Mouse (Mus musculus) G1E (cell line): ENCODE data around the gene Btbd9. TPM values are rescaled to one million over a fixed set of nuclear protein-coding genes. Genes with fewer than 3 reads are reported as not detected.

Experiments used
- ATAC-seq: 2 replicates; pipeline ENCODE4 v1.8.0; 2016; ENCODE audit warnings: mild to moderate bottlenecking; ENCODE audit not compliant: insufficient number of reproducible peaks, poor library complexity, low FRiP score, severe bottlenecking; ENCODE audit errors: extremely low read depth
- DNase-seq: peaks from one replicate; pipeline ENCODE4 v3.0.0; 2012; ENCODE audit warnings: low spot score
- H3K27me3 ChIP-seq: 2 replicates; pipeline ENCODE4 v1.6.1; 2012; ENCODE audit warnings: mild to moderate bottlenecking, low read length, inconsistent platforms; ENCODE audit not compliant: insufficient read depth
- H3K36me3 ChIP-seq: replicated peaks from 2 replicates; pipeline ENCODE3; 2012; ENCODE audit warnings: mild to moderate bottlenecking, inconsistent platforms
- H3K4me1 ChIP-seq: 2 replicates; pipeline ENCODE4 v1.6.1; 2012; ENCODE audit warnings: low read depth, low read length, inconsistent platforms, mixed read lengths; ENCODE audit not compliant: insufficient read depth
- H3K4me3 ChIP-seq: 2 replicates; pipeline ENCODE4 v1.5.1; 2012; ENCODE audit warnings: low read depth, mild to moderate bottlenecking, inconsistent platforms, low read length, moderate library complexity, mixed read lengths
- H3K9me3 ChIP-seq: replicated peaks from 2 replicates; pipeline ENCODE4 v1.6.1; 2012; ENCODE audit warnings: inconsistent platforms
- CTCF ChIP-seq: IDR thresholded peaks from 2 replicates; pipeline ENCODE4 v1.5.1; 2012; ENCODE audit warnings: low read depth, low read length, inconsistent platforms, mixed read lengths
- GATA1 ChIP-seq: IDR thresholded peaks from 2 replicates; pipeline ENCODE4 v1.6.1; 2012; ENCODE audit warnings: borderline replicate concordance, low read length, inconsistent platforms, mixed read lengths
- GATA2 ChIP-seq: IDR thresholded peaks from 2 replicates; pipeline ENCODE4 v1.6.1; 2012; ENCODE audit warnings: low read depth, low read length, inconsistent platforms, borderline replicate concordance
- POLR2AphosphoS5 ChIP-seq: IDR thresholded peaks from 2 replicates; pipeline ENCODE4 v1.6.1; 2012; ENCODE audit warnings: low read depth, low read length, inconsistent platforms; ENCODE audit not compliant: insufficient replicate concordance
- TAL1 ChIP-seq: conservative IDR thresholded peaks from 2 replicates; pipeline ENCODE4 v1.6.1; 2012; ENCODE audit warnings: low read depth, low read length, inconsistent platforms, mixed read lengths
- polyA plus RNA-seq: library from polyadenylated mRNA; stranded (reverse); fragments of >175 nt; gene quantifications from 2 replicates; pipeline ENCODE4 v1.2.3, GENCODE M21; 2012
- total RNA-seq, 2 experiments: library from RNA; stranded (forward) in 1 of 2; stranded (reverse) in 1 of 2; fragments of 200-1000 nt in 1 of 2; fragments of >200 nt in 1 of 2; fragmentation: Nextera tagmentation in 1 of 2; gene quantifications; 2 replicates each; pipeline ENCODE4 v1.2.3; 2014 to 2017

Gene Btbd9
- total and polyA plus RNA-seq, 3 experiments, result 33.6 to 68.4 (median 57.5) TPM

DNA sequence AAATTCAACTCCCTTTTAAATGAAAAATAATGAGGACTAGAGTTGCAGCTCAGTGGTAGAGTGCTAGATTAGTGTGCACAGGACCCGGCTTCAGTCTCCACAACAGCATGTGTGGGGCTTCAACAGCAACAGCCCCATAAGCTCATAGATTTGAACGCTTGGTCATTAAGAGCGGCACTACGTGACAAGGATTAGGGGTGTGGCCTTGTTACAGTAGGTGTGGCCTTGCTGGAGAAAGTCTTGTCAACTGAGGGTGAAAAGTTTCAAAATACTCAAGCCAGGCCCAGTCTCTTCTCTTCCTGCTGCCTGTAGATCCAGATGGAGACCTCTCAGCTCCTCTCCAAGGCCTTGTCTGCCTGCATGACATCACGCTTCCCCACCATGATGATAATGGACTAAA is 84.1 kb downstream of the Btbd9 start:
- TF ChIP-seq TAL1, result no peak
- no peak for TF ChIP-seq POLR2AphosphoS5
- no peak for TF ChIP-seq GATA1
- TF ChIP-seq GATA2, result no peak
- no peak for TF ChIP-seq CTCF
- Histone ChIP-seq H3K36me3 (peaks cover 38% of the 10 kb centered on the region), H3K27me3 (no peaks in the 10 kb centered on the region), H3K4me3 (no peak overlapping the region), H3K4me1 (no peaks in the 10 kb centered on the region), H3K9me3 (no peaks in the 10 kb centered on the region)
- DNase-seq, result no peak
- ATAC-seq, result no peak

DNA sequence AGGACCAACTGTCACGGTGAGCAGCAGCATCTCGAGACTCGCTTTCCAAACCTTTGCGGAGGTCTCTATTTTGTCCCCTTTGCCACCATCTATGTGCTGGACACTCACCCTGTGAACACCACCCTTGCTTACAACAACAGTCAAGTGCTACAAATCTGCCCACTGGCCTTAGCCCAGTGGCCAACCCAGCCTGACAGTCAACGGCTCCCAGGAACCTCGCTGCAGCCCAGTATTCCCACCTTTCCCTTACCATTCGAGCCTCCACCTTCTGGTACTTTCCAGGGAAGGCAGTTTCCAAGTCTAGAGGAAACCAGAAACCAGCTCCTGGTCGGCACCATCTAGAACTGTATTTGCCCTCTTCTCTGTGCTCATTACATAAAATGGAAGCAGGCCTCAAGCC is 84.7 kb downstream of the Btbd9 start:
- TF ChIP-seq GATA2 (no peak), POLR2AphosphoS5 (no peak), GATA1 (no peak), TAL1 (no peak), CTCF (no peak)
- no peak overlapping the region for H3K4me3 ChIP-seq
- DNase-seq, result no peak
- no peak for ATAC-seq
- H3K27me3 ChIP-seq, result no peaks in the 10 kb centered on the region
- no peaks in the 10 kb centered on the region for H3K4me1 ChIP-seq
- H3K9me3 ChIP-seq, result no peaks in the 10 kb centered on the region
- peaks cover 38% of the 10 kb centered on the region for H3K36me3 ChIP-seq

GRCm38 (mm10) chr17:30490601-30491000 is 85.7 kb downstream of the Btbd9 start:
- no peak for ATAC-seq
- no peak overlapping the region for H3K4me3 ChIP-seq
- peaks cover 41% of the 10 kb centered on the region for H3K36me3 ChIP-seq
- TF ChIP-seq TAL1 (no peak), CTCF (no peak), GATA1 (no peak), GATA2 (no peak), POLR2AphosphoS5 (no peak)
- no peaks in the 10 kb centered on the region for H3K4me1 ChIP-seq
- no peaks in the 10 kb centered on the region for H3K27me3 ChIP-seq
- H3K9me3 ChIP-seq, result no peaks in the 10 kb centered on the region
- no peak for DNase-seq

DNA sequence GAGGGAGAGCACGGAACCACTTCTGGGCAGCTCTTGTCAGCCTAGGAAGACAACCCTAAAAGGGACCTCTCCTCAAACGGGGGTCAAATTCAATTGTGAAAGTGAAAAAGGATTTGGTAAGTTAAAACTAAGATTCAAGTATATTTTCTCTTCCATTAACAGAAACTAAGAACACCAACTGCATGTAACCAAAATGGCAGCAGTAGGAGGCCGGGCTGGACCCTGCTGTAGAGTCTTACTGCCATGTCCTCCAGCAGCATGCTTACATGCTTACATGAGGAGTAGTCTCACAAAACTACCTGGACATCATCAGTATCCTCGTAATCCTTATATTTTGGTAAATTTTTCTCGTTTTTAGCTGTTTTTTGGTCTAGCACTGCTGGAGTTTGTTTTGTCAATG is 86.2 kb downstream of the Btbd9 start:
- Histone ChIP-seq H3K36me3 (peaks cover 41% of the 10 kb centered on the region), H3K27me3 (no peaks in the 10 kb centered on the region), H3K9me3 (no peaks in the 10 kb centered on the region), H3K4me1 (0 out of 2 replicates have a peak, but pooled peaks cover 3% of the 10 kb centered on the region), H3K4me3 (no peak overlapping the region)
- ATAC-seq (no peak), DNase-seq (no peak)
- TF ChIP-seq POLR2AphosphoS5, result no peak
- no peak for TF ChIP-seq CTCF
- no peak for TF ChIP-seq GATA2
- TF ChIP-seq GATA1, result no peak
- no peak for TF ChIP-seq TAL1

GRCm38 (mm10) chr17:30489629-30490028 is 86.7 kb downstream of the Btbd9 start:
- H3K4me3 ChIP-seq, result no peak overlapping the region
- H3K9me3 ChIP-seq, result no peaks in the 10 kb centered on the region

GRCm38 (mm10) chr17:30487695-30488094 is 88.6 kb downstream of the Btbd9 start:
- TF ChIP-seq TAL1 (no peak), CTCF (no peak), POLR2AphosphoS5 (no peak), GATA1 (no peak), GATA2 (no peak)
- H3K27me3 ChIP-seq, result no peaks in the 10 kb centered on the region

More at GRCm38 (mm10) chr17:30489629-30490028, 86.7 kb downstream of the Btbd9 start:
- TF ChIP-seq TAL1, result no peak
- TF ChIP-seq POLR2AphosphoS5, result no peak
- no peak for TF ChIP-seq GATA1
- TF ChIP-seq CTCF, result no peak
- no peak for TF ChIP-seq GATA2
- no peaks in the 10 kb centered on the region for H3K27me3 ChIP-seq
- ATAC-seq, result no peak
- peaks cover 42% of the 10 kb centered on the region for H3K36me3 ChIP-seq
- no peak for DNase-seq
- H3K4me1 ChIP-seq, result 0 out of 2 replicates have a peak, but pooled peaks cover 3% of the 10 kb centered on the region

More at GRCm38 (mm10) chr17:30487695-30488094, 88.6 kb downstream of the Btbd9 start:
- Histone ChIP-seq H3K4me3 (no peak overlapping the region), H3K9me3 (peaks cover 8% of the 10 kb centered on the region), H3K4me1 (peaks cover 3% of the 10 kb centered on the region; the same call in 1 of the 2 replicates), H3K36me3 (peaks cover 44% of the 10 kb centered on the region)
- no peak for DNase-seq
- no peak for ATAC-seq
